Mouse (Mus musculus): ENCODE measurements at regions not wholly inside any gene's neighbourhood (a gene's known extent, or its start where the extent isn't known, plus 50 kb on each side); places are given as distances from the start of the nearest gene placed in this dataset.

DNA sequence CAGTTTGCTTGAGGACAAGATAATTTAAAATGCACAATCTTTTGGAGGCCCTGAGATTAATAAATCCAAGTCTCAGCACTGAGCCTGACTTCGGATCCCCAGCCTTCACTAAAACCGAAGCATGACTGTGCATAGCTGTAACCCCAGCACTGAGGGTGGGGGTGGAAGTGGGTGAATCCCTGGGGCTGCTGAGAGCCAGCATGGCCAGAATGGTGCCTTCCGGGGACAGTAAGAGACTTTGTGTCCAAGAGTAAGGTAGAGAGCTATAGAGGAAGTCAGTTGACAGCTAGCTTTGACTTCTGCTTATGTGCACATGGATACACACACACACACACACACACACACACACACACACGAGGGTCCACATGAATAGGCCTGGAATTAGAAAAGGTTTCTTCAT is 198.3 kb downstream of the Ifng start:
- Histone ChIP-seq H3K27ac (no peak overlapping the region), H3K27me3 (ENCODE audit: control insufficient read depth, insufficient read depth, low read length) (no peaks in the 10 kb centered on the region), H3K9ac (replicated peaks) (no peak overlapping the region), H3K4me3 (ENCODE audit: insufficient read depth in 1 of 2, low read depth in 2 of 2, low read length in 2 of 2) (no peak overlapping the region), H3K9me3 (ENCODE audit: control insufficient read depth, low read length) (no peaks in the 10 kb centered on the region), H3K36me3 (replicated peaks; ENCODE audit: control insufficient read depth, insufficient read depth, low read depth) (no peaks in the 10 kb centered on the region), H3K4me2 (ENCODE audit: low read depth) (no peak overlapping the region), H3K4me1 (replicated peaks; ENCODE audit: control insufficient read depth in 2 of 2, insufficient read depth in 2 of 2, low read length in 1 of 2) (peaks cover under 1 to 8% of the 10 kb centered on the region in 2 experiments; a peak in 3 of 4 replicates)
- 44% methylated on average over 4 of the region's 4 CpGs for WGBS (ENCODE audit: insufficient replicate concordance)
- no peak for DNase-seq (ENCODE audit: low read depth in 3 of 3, low spot score in 3 of 3)
- TF ChIP-seq EP300 (IDR thresholded peaks at IDR 0.05; ENCODE audit: low read depth): no peak
- no peak for TF ChIP-seq CTCF (IDR thresholded peaks at IDR 0.05; ENCODE audit: low read depth)
- no peak for ATAC-seq (ENCODE audit: insufficient read depth)

GRCm38 (mm10) chr10:118640121-118640809 is 199.4 kb downstream of the Ifng start:
- Histone ChIP-seq H3K4me3 (ENCODE audit: insufficient read depth in 1 of 2, low read depth in 2 of 2, low read length in 2 of 2) (no peak overlapping the region), H3K9ac (replicated peaks) (no peak overlapping the region), H3K4me2 (ENCODE audit: low read depth) (no peak overlapping the region), H3K36me3 (replicated peaks; ENCODE audit: control insufficient read depth, insufficient read depth, low read depth) (no peaks in the 10 kb centered on the region), H3K27ac (no peak overlapping the region), H3K27me3 (ENCODE audit: control insufficient read depth, insufficient read depth, low read length) (no peaks in the 10 kb centered on the region), H3K9me3 (ENCODE audit: control insufficient read depth, low read length) (no peaks in the 10 kb centered on the region), H3K4me1 (replicated peaks; ENCODE audit: control insufficient read depth in 2 of 2, insufficient read depth in 2 of 2, low read length in 1 of 2) (peaks cover 0 to 4% of the 10 kb centered on the region in 2 experiments; a peak in 1 of 4 replicates)
- 66% methylated on average over 7 of the region's 7 CpGs for WGBS (ENCODE audit: insufficient replicate concordance)
- TF ChIP-seq EP300 (IDR thresholded peaks at IDR 0.05; ENCODE audit: low read depth): no peak
- DNase-seq (ENCODE audit: low read depth in 3 of 3, low spot score in 3 of 3) (no peak), ATAC-seq (ENCODE audit: insufficient read depth) (no peak)

DNA sequence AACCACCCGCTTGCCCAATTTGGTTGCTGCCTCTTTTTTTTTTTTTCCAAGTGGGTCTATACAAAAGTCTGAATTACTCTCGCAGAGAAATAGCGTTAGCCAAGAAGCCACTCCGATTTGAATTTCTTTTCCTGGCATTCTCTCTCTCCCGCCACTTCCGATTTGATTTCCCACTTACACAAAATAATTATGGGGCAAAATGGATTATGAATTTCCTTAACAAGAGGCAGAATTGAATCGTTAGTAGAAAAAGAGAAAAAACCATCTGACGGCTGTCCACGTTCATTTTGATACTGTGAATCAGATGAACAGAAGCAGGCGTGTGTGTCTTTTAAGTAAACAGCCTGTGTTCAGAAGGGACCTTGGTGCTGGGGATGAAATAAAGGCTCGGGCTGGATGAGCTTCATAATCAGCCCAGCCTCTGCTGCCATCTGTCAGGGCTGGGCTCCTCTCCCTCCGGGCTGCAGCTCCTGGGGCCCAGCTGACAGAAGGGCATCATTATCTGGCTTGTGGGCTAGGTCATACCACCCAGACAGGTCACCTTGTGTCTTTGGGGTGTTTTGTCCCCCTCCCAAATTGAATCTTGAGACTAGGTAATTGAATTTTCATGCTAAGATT is 200.1 kb downstream of the Ifng start:
- Histone ChIP-seq H3K4me2 (ENCODE audit: low read depth) (no peak overlapping the region), H3K4me1 (replicated peaks; ENCODE audit: control insufficient read depth in 2 of 2, insufficient read depth in 2 of 2, low read length in 1 of 2) (peaks cover 0 to 4% of the 10 kb centered on the region in 2 experiments; a peak in 1 of 4 replicates), H3K9ac (replicated peaks) (no peak overlapping the region), H3K36me3 (replicated peaks; ENCODE audit: control insufficient read depth, insufficient read depth, low read depth) (no peaks in the 10 kb centered on the region), H3K9me3 (ENCODE audit: control insufficient read depth, low read length) (no peaks in the 10 kb centered on the region), H3K4me3 (ENCODE audit: insufficient read depth in 1 of 2, low read depth in 2 of 2, low read length in 2 of 2) (no peak overlapping the region), H3K27ac (no peak overlapping the region), H3K27me3 (ENCODE audit: control insufficient read depth, insufficient read depth, low read length) (no peaks in the 10 kb centered on the region)
- TF ChIP-seq EP300 (IDR thresholded peaks at IDR 0.05; ENCODE audit: low read depth) (peak; percentile 49), CTCF (IDR thresholded peaks at IDR 0.05; ENCODE audit: low read depth) (no peak)
- peak; percentile 85 for ATAC-seq (ENCODE audit: insufficient read depth)
- 56% methylated on average over 12 of the region's 12 CpGs for WGBS (ENCODE audit: insufficient replicate concordance)
- peak in 1 of 3 experiments; percentile 16 for DNase-seq (ENCODE audit: low read depth in 3 of 3, low spot score in 3 of 3)

DNA sequence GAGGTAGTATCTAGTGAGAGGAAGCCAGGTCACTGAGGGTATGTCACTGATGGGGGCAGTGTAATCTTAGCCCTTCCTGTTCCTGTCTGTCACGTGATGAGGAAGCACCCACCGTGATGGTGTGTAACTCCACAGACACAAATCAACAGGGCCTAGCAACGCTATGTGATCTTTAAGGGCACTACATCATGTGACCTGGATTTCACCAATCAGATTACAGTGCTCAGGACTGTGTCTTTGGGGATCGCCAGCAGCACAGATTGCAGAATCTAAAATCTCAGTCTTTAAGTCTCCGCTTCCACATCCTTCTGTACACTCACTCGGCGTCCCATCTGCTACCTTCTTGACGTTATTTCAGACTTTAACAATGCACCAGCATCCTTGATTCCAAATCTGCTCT is 202.8 kb downstream of the Ifng start:
- peaks cover 0 to 4% of the 10 kb centered on the region in 2 experiments; a peak in 1 of 4 replicates for H3K4me1 ChIP-seq (replicated peaks; ENCODE audit: control insufficient read depth in 2 of 2, insufficient read depth in 2 of 2, low read length in 1 of 2)
- no peak for ATAC-seq (ENCODE audit: insufficient read depth)
- no peak overlapping the region for H3K4me2 ChIP-seq (ENCODE audit: low read depth)
- no peaks in the 10 kb centered on the region for H3K36me3 ChIP-seq (replicated peaks; ENCODE audit: control insufficient read depth, insufficient read depth, low read depth)
- TF ChIP-seq CTCF (IDR thresholded peaks at IDR 0.05; ENCODE audit: low read depth) (no peak), EP300 (IDR thresholded peaks at IDR 0.05; ENCODE audit: low read depth) (no peak)
- no peak for DNase-seq (ENCODE audit: low read depth in 3 of 3, low spot score in 3 of 3)
- H3K27me3 ChIP-seq (ENCODE audit: control insufficient read depth, insufficient read depth, low read length): no peaks in the 10 kb centered on the region
- no peaks in the 10 kb centered on the region for H3K9me3 ChIP-seq (ENCODE audit: control insufficient read depth, low read length)
- WGBS (ENCODE audit: insufficient replicate concordance): 54% methylated on average over 8 of the region's 8 CpGs
- no peak overlapping the region for H3K9ac ChIP-seq (replicated peaks)
- no peak overlapping the region for H3K27ac ChIP-seq
- no peak overlapping the region for H3K4me3 ChIP-seq (ENCODE audit: insufficient read depth in 1 of 2, low read depth in 2 of 2, low read length in 2 of 2)

DNA sequence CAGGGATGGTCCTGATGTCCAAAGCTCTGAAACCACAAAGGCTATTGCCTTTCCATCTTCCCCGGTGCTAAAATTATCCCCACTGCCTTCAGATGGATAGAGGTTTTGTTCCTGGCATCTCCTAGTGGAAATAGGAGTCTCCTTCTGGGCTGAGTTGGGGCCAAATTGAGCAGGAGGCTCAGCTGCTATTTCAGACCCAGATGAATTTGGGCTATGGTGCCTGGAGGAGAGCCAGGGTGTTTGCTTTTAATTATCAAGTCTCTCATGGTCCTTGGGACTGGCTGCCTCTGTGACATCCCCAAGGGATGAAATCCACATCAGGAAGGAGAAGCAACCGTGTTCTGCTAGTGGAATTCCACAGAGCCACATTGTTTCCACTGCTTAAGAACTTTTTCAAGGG is 207.3 kb downstream of the Ifng start:
- DNase-seq (ENCODE audit: low read depth in 3 of 3, low spot score in 3 of 3) (no peak), ATAC-seq (ENCODE audit: insufficient read depth) (no peak)
- H3K9me3 ChIP-seq (ENCODE audit: control insufficient read depth, low read length): no peaks in the 10 kb centered on the region
- no peak overlapping the region for H3K9ac ChIP-seq (replicated peaks)
- no peak overlapping the region for H3K4me2 ChIP-seq (ENCODE audit: low read depth)
- no peak overlapping the region for H3K4me3 ChIP-seq (ENCODE audit: insufficient read depth in 1 of 2, low read depth in 2 of 2, low read length in 2 of 2)
- H3K36me3 ChIP-seq (replicated peaks; ENCODE audit: control insufficient read depth, insufficient read depth, low read depth): no peaks in the 10 kb centered on the region
- no peak overlapping the region for H3K27ac ChIP-seq
- TF ChIP-seq EP300 (IDR thresholded peaks at IDR 0.05; ENCODE audit: low read depth) (no peak), CTCF (IDR thresholded peaks at IDR 0.05; ENCODE audit: low read depth) (no peak)
- no peaks in the 10 kb centered on the region for H3K27me3 ChIP-seq (ENCODE audit: control insufficient read depth, insufficient read depth, low read length)
- H3K4me1 ChIP-seq (replicated peaks; ENCODE audit: control insufficient read depth in 2 of 2, insufficient read depth in 2 of 2, low read length in 1 of 2): no peaks in the 10 kb centered on the region
- WGBS (ENCODE audit: insufficient replicate concordance): 69% methylated on average over 2 of the region's 2 CpGs

All from liver, embryonic 14.5 days (tissue).